Mouse (Mus musculus) myocyte (in vitro differentiated cells): ENCODE measurements around the gene Zfp334.

ENCODE experiments used
- E2F4 ChIP-seq: IDR thresholded peaks from one replicate; pipeline ENCODE4 v1.6.1; 2011; ENCODE audit warnings: mild to moderate bottlenecking, control low read depth, moderate library complexity; ENCODE audit not compliant: insufficient read depth
- MYOD1 ChIP-seq, 3 experiments: IDR thresholded peaks; one replicate each; pipeline ENCODE4 v1.6.1; 2011; ENCODE audit warnings: control low read depth in 2 of 3, low read depth in 2 of 3, mild to moderate bottlenecking in 2 of 3, moderate library complexity in 1 of 3; ENCODE audit not compliant: insufficient read length in 2 of 3, control insufficient read depth in 1 of 3
- MYOG ChIP-seq, 3 experiments: IDR thresholded peaks; one replicate each; pipeline ENCODE4 v1.6.1; 2011; ENCODE audit warnings: control low read depth in 2 of 3, low read depth in 2 of 3, mild to moderate bottlenecking in 2 of 3; ENCODE audit not compliant: insufficient read length in 2 of 3, control insufficient read depth in 1 of 3, insufficient read depth in 1 of 3
- POLR2A ChIP-seq: IDR thresholded peaks from one replicate; pipeline ENCODE4 v1.6.1; 2011; ENCODE audit warnings: low read depth, mild to moderate bottlenecking, control low read depth, moderate library complexity; ENCODE audit not compliant: insufficient read length
- USF1 ChIP-seq: IDR thresholded peaks from one replicate; pipeline ENCODE4 v1.6.1; 2011; ENCODE audit warnings: low read depth, mild to moderate bottlenecking, control low read depth, moderate library complexity

- TF ChIP-seq POLR2A (no peak), E2F4 (no peak), USF1 (no peak), MYOD1 (IDR thresholded peaks at IDR 0.05; ENCODE audit: control insufficient read depth in 1 of 3, insufficient read length in 2 of 3, low read depth in 2 of 3) (no peak), MYOG (IDR thresholded peaks at IDR 0.05; ENCODE audit: control insufficient read depth in 1 of 3, insufficient read depth in 1 of 3, insufficient read length in 2 of 3, low read depth in 2 of 3) (no peak)
Measured at GRCm38 (mm10) chr2:165380050-165380449, 8.0 kb downstream of the Zfp334 start.
